8 mouse cellular contexts compared by ENCODE assay signal in the genomic region with DNA sequence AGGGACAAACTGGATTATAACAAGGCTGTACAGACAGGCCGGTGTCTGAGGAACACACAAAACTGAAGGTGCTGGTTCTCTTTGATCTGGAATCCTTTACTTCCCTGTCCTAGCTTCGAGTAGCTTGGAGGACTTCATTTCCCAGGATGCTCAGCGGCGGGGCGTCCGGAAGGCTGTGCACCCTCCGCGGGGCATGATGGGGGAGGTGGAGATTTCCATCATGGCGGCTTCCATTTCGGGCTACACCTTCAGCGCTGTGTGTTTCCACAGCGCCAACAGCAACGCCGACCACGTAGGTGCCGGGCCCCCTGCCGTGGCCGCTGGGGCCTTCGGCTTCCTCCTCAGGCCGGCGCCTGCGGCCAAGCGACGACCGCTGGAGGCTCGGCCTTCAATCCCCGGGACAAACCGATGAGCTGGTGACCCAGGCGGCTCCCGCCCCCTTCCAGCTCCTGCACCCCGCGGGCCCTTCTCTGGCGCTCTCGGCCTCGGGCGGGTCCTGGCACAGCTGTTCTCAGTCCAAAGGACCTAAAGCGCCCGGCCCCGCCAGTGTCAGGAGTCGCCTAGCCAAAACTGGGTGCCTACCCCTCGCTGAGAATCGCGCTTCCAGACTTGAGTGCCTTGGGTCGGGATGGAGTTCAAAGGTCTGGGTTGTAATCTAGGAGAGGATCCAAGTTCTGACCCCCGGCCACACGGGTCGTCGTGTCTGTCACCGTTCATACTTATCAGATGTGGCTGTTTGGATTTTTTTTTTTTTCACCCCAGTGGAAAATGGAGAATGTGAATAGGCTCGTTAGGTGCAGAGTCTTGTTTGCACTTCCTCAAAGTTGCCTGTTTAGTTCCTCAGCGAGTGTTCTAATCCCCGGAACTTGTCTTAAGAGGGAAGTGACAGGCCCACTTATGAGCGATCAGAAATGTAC. TPM values are rescaled to one million over a fixed set of nuclear protein-coding genes. Genes with fewer than 3 reads are reported as not detected.
DNase-seq lines count a peak whose midpoint lies in the region; ATAC-seq and TF ChIP-seq lines count a peak whose summit lies in the region.

A gene (plus strand): TSS at position 184 of the 917 bp plus-strand sequence.

- ATAC-seq in cerebellum, adult (ENCODE audit: insufficient number of reproducible peaks, low FRiP score, low TSS enrichment) = peak; percentile 93
- ATAC-seq in forebrain, embryonic 13.5 days = peak; percentile 97
- peak; percentile 96 for ATAC-seq in liver, postnatal 0 days
- peak; percentile 94 for ATAC-seq in neural tube, embryonic 14.5 days (ENCODE audit: low read depth)

- WGBS in forebrain, embryonic 13.5 days = under 1% methylated on average over 53 of the region's 53 CpGs
- under 1% methylated on average over 53 of the region's 53 CpGs for WGBS in large intestine, adult 2 months
- WGBS in liver, postnatal 0 days (ENCODE audit: insufficient replicate concordance) = under 1% methylated on average over 53 of the region's 53 CpGs
- WGBS in neural tube, embryonic 14.5 days = under 1% methylated on average over 52 of the region's 53 CpGs

- no peak for TF ChIP-seq EP300 in ES-Bruce4 (IDR thresholded peaks at IDR 0.05; ENCODE audit: insufficient read depth, low read depth, low read length)
- TF ChIP-seq EP300 in liver, postnatal 0 days (IDR thresholded peaks at IDR 0.05; ENCODE audit: low read depth) = no peak

- peak within 1 kb of the TSS; percentile 88 for H3K4me2 ChIP-seq in forebrain, embryonic 13.5 days
- peak within 1 kb of the TSS; percentile 82 for H3K4me2 ChIP-seq in liver, postnatal 0 days (ENCODE audit: low read depth, low read length)
- H3K4me2 ChIP-seq in neural tube, embryonic 14.5 days (ENCODE audit: low read depth, low read length) = peak within 1 kb of the TSS; percentile 54

- peak within 1 kb of the TSS; percentile 39; the same call in 1 of the 2 replicates for H3K27ac ChIP-seq in ES-Bruce4 (ENCODE audit: insufficient read depth, low read length)
- H3K27ac ChIP-seq in forebrain, embryonic 13.5 days = peak within 1 kb of the TSS; percentile 69
- peak within 1 kb of the TSS; percentile 93 for H3K27ac ChIP-seq in liver, postnatal 0 days (ENCODE audit: low read depth)
- H3K27ac ChIP-seq in neural tube, embryonic 14.5 days (ENCODE audit: low read depth, low read length) = peak within 1 kb of the TSS; percentile 77

- TF ChIP-seq CTCF in ES-Bruce4 (IDR thresholded peaks at IDR 0.05; ENCODE audit: low read depth, low read length) = no peak
- no peak for TF ChIP-seq CTCF in liver, postnatal 0 days (IDR thresholded peaks at IDR 0.05; ENCODE audit: low read depth)

- peak within 1 kb of the TSS; percentile 94 for H3K4me3 ChIP-seq in ES-Bruce4 (ENCODE audit: low read depth, low read length)
- peak within 1 kb of the TSS; percentile 93 for H3K4me3 ChIP-seq in forebrain, embryonic 13.5 days
- H3K4me3 ChIP-seq in liver, postnatal 0 days (ENCODE audit: low read depth, low read length) = peak within 1 kb of the TSS; percentile 93
- H3K4me3 ChIP-seq in neural tube, embryonic 14.5 days (ENCODE audit: low read depth, low read length) = peak within 1 kb of the TSS; percentile 89

- no peaks in the 10 kb centered on the region for H3K9me3 ChIP-seq in ES-Bruce4 (replicated peaks; ENCODE audit: control insufficient read depth, insufficient read depth, low read length, poor library complexity, severe bottlenecking)
- no peaks in the 10 kb centered on the region for H3K9me3 ChIP-seq in forebrain, embryonic 13.5 days (replicated peaks)
- no peaks in the 10 kb centered on the region for H3K9me3 ChIP-seq in liver, postnatal 0 days (ENCODE audit: low read length)
- no peaks in the 10 kb centered on the region for H3K9me3 ChIP-seq in neural tube, embryonic 14.5 days (ENCODE audit: control insufficient read depth, low read length)

- TF ChIP-seq POLR2A in ES-Bruce4 (IDR thresholded peaks at IDR 0.05; ENCODE audit: insufficient read depth, low read length) = no peak

- H3K9ac ChIP-seq in ES-Bruce4 (ENCODE audit: low read depth, poor library complexity, severe bottlenecking) = peak within 1 kb of the TSS; percentile 89
- H3K9ac ChIP-seq in forebrain, embryonic 13.5 days = peak within 1 kb of the TSS; percentile 92
- peak within 1 kb of the TSS; percentile 90 for H3K9ac ChIP-seq in liver, postnatal 0 days (replicated peaks)
- H3K9ac ChIP-seq in neural tube, embryonic 14.5 days (replicated peaks; ENCODE audit: low read depth, low read length) = peak within 1 kb of the TSS; percentile 86

- no peaks in the 10 kb centered on the region for H3K36me3 ChIP-seq in ES-Bruce4 (ENCODE audit: control insufficient read depth, insufficient read depth, low read length, poor library complexity, severe bottlenecking)
- H3K36me3 ChIP-seq in forebrain, embryonic 13.5 days (ENCODE audit: poor library complexity, severe bottlenecking) = no peaks in the 10 kb centered on the region
- peaks cover 2% of the 10 kb centered on the region; the same call in 1 of the 2 replicates for H3K36me3 ChIP-seq in liver, postnatal 0 days (replicated peaks; ENCODE audit: insufficient read depth, low read length)
- H3K36me3 ChIP-seq in neural tube, embryonic 14.5 days (ENCODE audit: control insufficient read depth, insufficient read depth, low read length) = no peaks in the 10 kb centered on the region

- intact Hi-C loops in heart, postnatal 10 days (cut with DNase I) = no loop called here

- H3K4me1 ChIP-seq in ES-Bruce4 (ENCODE audit: control insufficient read depth, insufficient read depth, low read length) = no peaks in the 10 kb centered on the region
- H3K4me1 ChIP-seq in forebrain, embryonic 13.5 days = peaks cover 18% of the 10 kb centered on the region
- peaks cover 13% of the 10 kb centered on the region; the same call in 1 of the 2 replicates for H3K4me1 ChIP-seq in liver, postnatal 0 days (ENCODE audit: insufficient read depth)
- peaks cover 9% of the 10 kb centered on the region; the same call in 1 of the 2 replicates for H3K4me1 ChIP-seq in neural tube, embryonic 14.5 days (ENCODE audit: control insufficient read depth, insufficient read depth, low read length)

- H3K27me3 ChIP-seq in ES-Bruce4 (ENCODE audit: control insufficient read depth, insufficient read depth, low read length, poor library complexity, severe bottlenecking) = no peaks in the 10 kb centered on the region
- no peaks in the 10 kb centered on the region for H3K27me3 ChIP-seq in forebrain, embryonic 13.5 days
- H3K27me3 ChIP-seq in liver, postnatal 0 days (ENCODE audit: insufficient read depth, low read length) = no peaks in the 10 kb centered on the region
- no peaks in the 10 kb centered on the region for H3K27me3 ChIP-seq in neural tube, embryonic 14.5 days (ENCODE audit: control insufficient read depth, insufficient read depth, low read length)

- DNase-seq in heart, postnatal 10 days = peak; percentile 93 to 95
- DNase-seq in large intestine, adult 2 months (ENCODE audit: low read depth, low spot score) = peak; percentile 91
- DNase-seq in liver, postnatal 0 days = peak; percentile 94
- DNase-seq in testis, postnatal 10 days (ENCODE audit: low spot score) = peak; percentile 95

RNA-seq across cellular contexts. Expression of the gene that starts here (rescaled TPM):
- 43.4 and 44.7 TPM in 2 replicates for polyA plus RNA-seq in ES-Bruce4 (2011; ENCODE audit: insufficient read depth, insufficient read length, low read depth, missing spikeins)
- polyA plus RNA-seq in forebrain, embryonic 13.5 days (2015; fragmentation: Nextera tagmentation; extraction: Ambion mirVana) = 42.5 and 43.5 TPM in 2 replicates
- 10 to 100 TPM; 23.9 to 27.9 TPM for total RNA-seq in heart, postnatal 10 days (2021)
- polyA plus RNA-seq in large intestine, adult 2 months (2012; rRNA removed) = 11.8 and 13.2 TPM in 2 replicates
- 13.0 and 15.5 TPM in 2 replicates for polyA plus RNA-seq in liver, postnatal 0 days (2015; fragmentation: Nextera tagmentation; extraction: Ambion mirVana)
- polyA plus RNA-seq in neural tube, embryonic 14.5 days (2014; fragmentation: Nextera tagmentation; extraction: Ambion mirVana) = 42.2 and 44.1 TPM in 2 replicates

Comparison
In these comparisons a context has a peak if more than half of its experiments do, and no peak if none do; other contexts are left out.
1. Peak in every context shown above with its lines: DNase-seq, ATAC-seq, H3K4me3 ChIP-seq and H3K27ac ChIP-seq.
2. H3K27ac ChIP-seq: peak in every context shown above with its lines; median percentile 93 in liver, postnatal 0 days; 77 in neural tube, embryonic 14.5 days; 69 in forebrain, embryonic 13.5 days; 39 in ES-Bruce4.